9 mouse cellular contexts compared by ENCODE assay signal in the genomic region with DNA sequence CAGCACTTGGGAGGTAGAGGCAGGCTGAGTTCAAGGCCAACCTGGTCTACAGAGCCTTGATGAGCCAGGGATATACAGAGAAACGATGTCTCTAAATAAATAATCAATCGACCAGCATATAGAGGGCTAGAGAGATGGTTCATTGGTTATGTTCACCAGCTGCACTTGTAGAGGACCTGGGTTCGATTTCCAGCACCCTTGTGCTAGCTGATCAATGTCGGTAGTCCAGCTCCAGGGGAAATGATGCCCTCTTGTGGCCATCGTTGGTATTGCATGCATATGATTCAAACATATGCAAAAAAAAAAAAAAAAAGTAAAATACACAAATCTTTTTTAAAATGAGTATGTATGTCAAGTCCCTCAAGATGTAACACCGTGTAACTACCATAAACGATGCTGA. TPM values are rescaled to one million over a fixed set of nuclear protein-coding genes. Genes with fewer than 3 reads are reported as not detected.
A peak's percentile ranks its signal among the peaks of the same experiment; 100 is the strongest.
DNase-seq lines count a peak whose midpoint lies in the region; ATAC-seq and TF ChIP-seq lines count a peak whose summit lies in the region.
"Had no signal": no experiment of that assay in that cellular context is flagged by ENCODE, and none has a peak within 500 bp of the region (broad histone marks: within the 10 kb centered on the region; RNA-seq: fewer than 3 reads in every experiment).

No protein-coding gene starts in this region.

- no peak for ATAC-seq in cerebellum, adult (ENCODE audit: insufficient number of reproducible peaks, low FRiP score, low TSS enrichment)
- ATAC-seq in heart, postnatal 0 days (ENCODE audit: insufficient read depth, low read depth) = no peak
- ATAC-seq in midbrain, embryonic 13.5 days = peak; percentile 15; the same call in 1 of the 2 replicates

- DNase-seq in cerebellum, adult 11 months = peak; percentile 72
- no peak for DNase-seq in MEL (ENCODE audit: low read depth, low spot score)
- DNase-seq in embryo, embryonic 10.5 days (ENCODE audit: low spot score) = peak; percentile 78
- DNase-seq in heart, postnatal 0 days (ENCODE audit: low spot score) = no peak
- peak; percentile 73 to 76 for DNase-seq in left cerebral cortex, postnatal 14 days (ENCODE audit: low spot score in 2 of 2)
- DNase-seq in testis, postnatal 10 days (ENCODE audit: low spot score) = peak; percentile 86

- no peak for TF ChIP-seq EP300 in MEL (IDR thresholded peaks at IDR 0.05; ENCODE audit: low read depth in 1 of 2, low read length in 2 of 2)
- no peak for TF ChIP-seq EP300 in heart, postnatal 0 days (IDR thresholded peaks at IDR 0.05; ENCODE audit: low read depth)

- no peaks in the 10 kb centered on the region for H3K9me3 ChIP-seq in MEL (replicated peaks; ENCODE audit: insufficient read depth, low read length)
- H3K9me3 ChIP-seq in heart, postnatal 0 days (replicated peaks; ENCODE audit: control insufficient read depth, low read length) = no peaks in the 10 kb centered on the region
- H3K9me3 ChIP-seq in midbrain, embryonic 13.5 days = no peaks in the 10 kb centered on the region

- 14% methylated on average over 7 of the region's 7 CpGs for WGBS in heart, postnatal 0 days
- WGBS in midbrain, embryonic 13.5 days = 18% methylated on average over 7 of the region's 7 CpGs

- no peak overlapping the region for H3K27ac ChIP-seq in MEL (ENCODE audit: control insufficient read depth, low read depth, low read length)
- H3K27ac ChIP-seq in heart, postnatal 0 days (ENCODE audit: low read depth) = 0 out of 2 replicates have a peak overlapping the region, but pooled peaks have one; percentile 73
- H3K27ac ChIP-seq in midbrain, embryonic 13.5 days = peak overlapping the region; percentile 87

- no peaks in the 10 kb centered on the region for H3K79me2 ChIP-seq in MEL (ENCODE audit: control insufficient read depth, insufficient read depth, low read length, poor library complexity)

- TF ChIP-seq POLR2A in MEL (IDR thresholded peaks at IDR 0.05; ENCODE audit: control insufficient read depth in 1 of 2, insufficient read depth in 1 of 2, low read depth in 1 of 2, low read length in 2 of 2, poor library complexity in 1 of 2) = no peak

- H3K36me3 ChIP-seq in MEL (ENCODE audit: control insufficient read depth in 1 of 2, insufficient read depth in 2 of 2, low read length in 2 of 2) = no peaks in the 10 kb centered on the region
- no peaks in the 10 kb centered on the region for H3K36me3 ChIP-seq in heart, postnatal 0 days (replicated peaks; ENCODE audit: control insufficient read depth, insufficient read depth, low read length)
- peaks cover 10% of the 10 kb centered on the region; the same call in 1 of the 2 replicates for H3K36me3 ChIP-seq in midbrain, embryonic 13.5 days
- H3K36me3 ChIP-seq: G1E had no signal

- intact Hi-C loops in left cerebral cortex, postnatal 14 days (cut with DNase I) = loop anchor here (5.0 kb wide), 2 partner anchors 50 to 895 kb away; no protein-coding TSS in a partner anchor

- H3K4me2 ChIP-seq in heart, postnatal 0 days (ENCODE audit: low read depth, low read length) = peak overlapping the region; percentile 91
- peak overlapping the region; percentile 56 for H3K4me2 ChIP-seq in midbrain, embryonic 13.5 days (replicated peaks)

- no peak; the same call in 1 of the 2 replicates for TF ChIP-seq RAD21 in MEL (IDR thresholded peaks at IDR 0.05; ENCODE audit: low read depth, low read length)

- no peaks in the 10 kb centered on the region for H3K4me1 ChIP-seq in MEL (ENCODE audit: control insufficient read depth in 1 of 2, insufficient read depth in 2 of 2, low read length in 2 of 2)
- no peaks in the 10 kb centered on the region for H3K4me1 ChIP-seq in heart, postnatal 0 days (ENCODE audit: control insufficient read depth, insufficient read depth)
- H3K4me1 ChIP-seq in midbrain, embryonic 13.5 days (replicated peaks) = peaks cover 10% of the 10 kb centered on the region

- H3K9ac ChIP-seq in MEL (ENCODE audit: control insufficient read depth, low read depth, low read length, poor library complexity, severe bottlenecking) = no peak overlapping the region
- no peak overlapping the region for H3K9ac ChIP-seq in heart, postnatal 0 days (replicated peaks; ENCODE audit: low read depth, low read length)
- H3K9ac ChIP-seq in midbrain, embryonic 13.5 days (replicated peaks) = no peak overlapping the region

- no peaks in the 10 kb centered on the region for H3K27me3 ChIP-seq in MEL (ENCODE audit: control insufficient read depth in 1 of 2, insufficient read depth in 2 of 2, low read length in 2 of 2)
- H3K27me3 ChIP-seq in heart, postnatal 0 days (ENCODE audit: control insufficient read depth, insufficient read depth, low read length) = no peaks in the 10 kb centered on the region
- H3K27me3 ChIP-seq in midbrain, embryonic 13.5 days = no peaks in the 10 kb centered on the region

- TF ChIP-seq CTCF in MEL (IDR thresholded peaks at IDR 0.05 in 2 of 3, conservative IDR thresholded peaks at IDR 0.05 in 1 of 3; ENCODE audit: control insufficient read depth in 1 of 3, insufficient read depth in 1 of 3, low read depth in 2 of 3, low read length in 3 of 3, poor library complexity in 1 of 3, severe bottlenecking in 1 of 3) = peak in 2 of 3 experiments; percentile 5 to 32; a peak in 2 of 6 replicates
- peak; percentile 65 for TF ChIP-seq CTCF in heart, postnatal 0 days (IDR thresholded peaks at IDR 0.05; ENCODE audit: low read depth)

- no peak overlapping the region for H3K4me3 ChIP-seq in MEL (ENCODE audit: control insufficient read depth in 1 of 2, insufficient read depth in 1 of 2, low read depth in 2 of 2, low read length in 2 of 2)
- H3K4me3 ChIP-seq in heart, postnatal 0 days (ENCODE audit: low read depth, low read length) = peak overlapping the region; percentile 83
- peak overlapping the region; percentile 92 for H3K4me3 ChIP-seq in midbrain, embryonic 13.5 days (replicated peaks)

TF ChIP-seq in MEL, 35 proteins besides CTCF, POLR2A, EP300 and RAD21:
- TF ChIP-seq MAZ (IDR thresholded peaks at IDR 0.05; ENCODE audit: low read depth, low read length) = no peak
- peak; percentile 56 for TF ChIP-seq ZNF384 (IDR thresholded peaks at IDR 0.05; ENCODE audit: low read depth, low read length)

RNA-seq across cellular contexts. Expression of a gene that starts 0.4 kb away (rescaled TPM):
- not detected in 2 replicates for total RNA-seq in MEL (2012; rRNA removed)
- polyA plus RNA-seq in MEL (2012; ENCODE audit: insufficient read depth in 1 of 2, insufficient read length in 2 of 2, low read depth in 1 of 2, low replicate concordance in 2 of 2, missing spikeins in 1 of 2) = not detected
- total RNA-seq in heart, postnatal 0 days (2014; rRNA removed; ENCODE audit: low replicate concordance) = 46.1 and 49.9 TPM in 2 replicates
- polyA plus RNA-seq in heart, postnatal 0 days (2015; fragmentation: Nextera tagmentation; extraction: Ambion mirVana) = 11.6 and 12.8 TPM in 2 replicates
- 100 to 1,000 TPM; 418 to 426 TPM for total RNA-seq in left cerebral cortex, postnatal 14 days (2021)
- polyA plus RNA-seq in midbrain, embryonic 13.5 days (2015; fragmentation: Nextera tagmentation; extraction: Ambion mirVana) = 61.1 and 63.6 TPM in 2 replicates
- total RNA-seq: G1E had no signal
- polyA plus RNA-seq: G1E had no signal

RNA-seq across cellular contexts. Expression of a gene that starts 25.1 kb away (rescaled TPM):
- total RNA-seq in MEL (2012; rRNA removed) = not detected in 2 replicates
- not detected for polyA plus RNA-seq in MEL (2012; ENCODE audit: insufficient read depth in 1 of 2, insufficient read length in 2 of 2, low read depth in 1 of 2, low replicate concordance in 2 of 2, missing spikeins in 1 of 2)
- total RNA-seq in heart, postnatal 0 days (2014; rRNA removed; ENCODE audit: low replicate concordance) = 0.43 TPM in 1 of 2 replicates, not detected in the other
- polyA plus RNA-seq in heart, postnatal 0 days (2015; fragmentation: Nextera tagmentation; extraction: Ambion mirVana) = 0.77 and 0.87 TPM in 2 replicates
- total RNA-seq in left cerebral cortex, postnatal 14 days (2021) = not detected
- polyA plus RNA-seq in midbrain, embryonic 13.5 days (2015; fragmentation: Nextera tagmentation; extraction: Ambion mirVana) = 2.2 and 5.5 TPM in 2 replicates
- polyA plus RNA-seq: G1E had no signal

Comparison
In these comparisons a context has a peak if more than half of its experiments do, and no peak if none do; other contexts are left out.
1. DNase-seq: peak in cerebellum, adult 11 months (single experiment), embryo, embryonic 10.5 days (single experiment), left cerebral cortex, postnatal 14 days (2 of 2) and testis, postnatal 10 days (single experiment); none in MEL (single experiment) and heart, postnatal 0 days (single experiment).
2. H3K4me3 ChIP-seq: peak in heart, postnatal 0 days (single experiment) and midbrain, embryonic 13.5 days (single experiment); none in MEL (0 of 2).
3. RNA of a gene that starts 0.4 kb away (total RNA-seq): 418 to 426 TPM in left cerebral cortex, postnatal 14 days and 46.1 to 49.9 TPM in heart, postnatal 0 days; not detected in MEL; every median in the first group is over 10 times any median in the second.